Mouse (Mus musculus) MEL (cell line): ENCODE data around the gene Cadm4. TPM values are rescaled to one million over a fixed set of nuclear protein-coding genes. Genes with fewer than 3 reads are reported as not detected.

Experiments used
- DNase-seq: peaks from one replicate; pipeline ENCODE4 v3.0.0; 2011; ENCODE audit warnings: low read depth, low spot score
- H3K27ac ChIP-seq: 2 replicates; pipeline ENCODE4 v1.5.1; 2012; ENCODE audit warnings: low read depth, mild to moderate bottlenecking, control low read depth, low read length, moderate library complexity; ENCODE audit not compliant: control insufficient read depth
- H3K27me3 ChIP-seq, 2 experiments: fragments of 150-350 bp in 1 of 2; sonication (generic) in 1 of 2; 2 replicates each; pipeline ENCODE4 v1.6.1; 2012; ENCODE audit warnings: low read length in 2 of 2, mild to moderate bottlenecking in 2 of 2, improper control_type of control experiment in 1 of 2, moderate library complexity in 1 of 2; ENCODE audit not compliant: insufficient read depth in 2 of 2, control insufficient read depth in 1 of 2
- H3K36me3 ChIP-seq, 2 experiments: 2 replicates each; pipeline ENCODE4 v1.6.1; 2012 to 2014; ENCODE audit warnings: low read length in 2 of 2, improper control_type of control experiment in 1 of 2, inconsistent platforms in 1 of 2, mild to moderate bottlenecking in 1 of 2; ENCODE audit not compliant: insufficient read depth in 2 of 2, control insufficient read depth in 1 of 2
- H3K4me1 ChIP-seq, 2 experiments: fragments of 150-350 bp in 1 of 2; sonication (generic) in 1 of 2; 2 replicates each; pipeline ENCODE4 v1.6.1; 2012; ENCODE audit warnings: low read length in 2 of 2, improper control_type of control experiment in 1 of 2, mild to moderate bottlenecking in 1 of 2; ENCODE audit not compliant: insufficient read depth in 2 of 2, control insufficient read depth in 1 of 2
- H3K4me3 ChIP-seq, 2 experiments: fragments of 150-350 bp in 1 of 2; sonication (generic) in 1 of 2; 2 replicates each; pipeline ENCODE4 v1.5.1; 2012; ENCODE audit warnings: low read depth in 2 of 2, low read length in 2 of 2, mild to moderate bottlenecking in 2 of 2, moderate library complexity in 2 of 2, control low read depth in 1 of 2, improper control_type of control experiment in 1 of 2; ENCODE audit not compliant: control insufficient read depth in 1 of 2, insufficient read depth in 1 of 2
- H3K79me2 ChIP-seq: 2 replicates; pipeline ENCODE4 v1.6.1; 2012; ENCODE audit warnings: mild to moderate bottlenecking, low read length, moderate library complexity; ENCODE audit not compliant: control insufficient read depth, poor library complexity, insufficient read depth
- H3K9ac ChIP-seq: 2 replicates; pipeline ENCODE4 v1.6.1; 2012; ENCODE audit warnings: low read depth, mild to moderate bottlenecking, control low read depth, low read length, moderate library complexity; ENCODE audit not compliant: control insufficient read depth, poor library complexity, severe bottlenecking
- H3K9me3 ChIP-seq: fragments of 150-350 bp; sonication (generic); replicated peaks from 2 replicates; pipeline ENCODE4 v1.6.1; 2012; ENCODE audit warnings: mild to moderate bottlenecking, low read length, improper control_type of control experiment, moderate library complexity; ENCODE audit not compliant: insufficient read depth
- CHD1 ChIP-seq: IDR thresholded peaks from 2 replicates; pipeline ENCODE4 v1.6.1; 2012; ENCODE audit warnings: low read depth, mild to moderate bottlenecking, inconsistent platforms, low read length, improper control_type of control experiment
- CHD2 ChIP-seq: IDR thresholded peaks from 2 replicates; pipeline ENCODE4 v1.6.1; 2011; ENCODE audit warnings: low read length, improper control_type of control experiment
- ELF1 ChIP-seq: IDR thresholded peaks from 2 replicates; pipeline ENCODE4 v1.6.1; 2014; ENCODE audit warnings: low read depth, mild to moderate bottlenecking, inconsistent platforms, low read length, improper control_type of control experiment, moderate library complexity
- JUND ChIP-seq: IDR thresholded peaks from 2 replicates; pipeline ENCODE4 v1.6.1; 2011; ENCODE audit warnings: low read depth, mild to moderate bottlenecking, improper control_type of control experiment, low read length
- MAZ ChIP-seq: IDR thresholded peaks from 2 replicates; pipeline ENCODE4 v1.6.1; 2012; ENCODE audit warnings: low read depth, mild to moderate bottlenecking, inconsistent platforms, low read length, improper control_type of control experiment
- MXI1 ChIP-seq: IDR thresholded peaks from 2 replicates; pipeline ENCODE4 v1.6.1; 2011; ENCODE audit warnings: mild to moderate bottlenecking, low read depth, low read length, improper control_type of control experiment
- MYB ChIP-seq: IDR thresholded peaks from 2 replicates; pipeline ENCODE4 v1.6.1; 2011; ENCODE audit warnings: mild to moderate bottlenecking, low read depth, low read length, improper control_type of control experiment
- MYC ChIP-seq: IDR thresholded peaks from 2 replicates; pipeline ENCODE4 v1.6.1; 2011; ENCODE audit warnings: low read depth, mild to moderate bottlenecking, low read length, improper control_type of control experiment, moderate library complexity
- NELFE ChIP-seq: IDR thresholded peaks from 2 replicates; pipeline ENCODE4 v1.6.1; 2011; ENCODE audit warnings: low read depth, low read length, improper control_type of control experiment
- POLR2AphosphoS2 ChIP-seq: IDR thresholded peaks from 2 replicates; pipeline ENCODE4 v1.6.1; 2011; ENCODE audit warnings: low read length, improper control_type of control experiment
- POLR2AphosphoS5 ChIP-seq: IDR thresholded peaks from 2 replicates; pipeline ENCODE4 v1.6.1; 2012; ENCODE audit warnings: low read depth, borderline replicate concordance, mild to moderate bottlenecking, inconsistent platforms, low read length, moderate library complexity, mixed read lengths
- RCOR1 ChIP-seq: IDR thresholded peaks from 2 replicates; pipeline ENCODE4 v1.6.1; 2012; ENCODE audit warnings: low read depth, mild to moderate bottlenecking, inconsistent platforms, low read length, improper control_type of control experiment
- SMC3 ChIP-seq: IDR thresholded peaks from 2 replicates; pipeline ENCODE4 v1.6.1; 2011; ENCODE audit warnings: low read depth, low read length, improper control_type of control experiment
- TAL1 ChIP-seq: IDR thresholded peaks from 2 replicates; pipeline ENCODE4 v1.6.1; 2012; ENCODE audit warnings: mild to moderate bottlenecking, inconsistent platforms, low read length, moderate library complexity, mixed read lengths
- TCF12 ChIP-seq: IDR thresholded peaks from 2 replicates; pipeline ENCODE4 v1.6.1; 2014; ENCODE audit warnings: low read depth, mild to moderate bottlenecking, inconsistent platforms, low read length, improper control_type of control experiment, moderate library complexity
- UBTF ChIP-seq: IDR thresholded peaks from 2 replicates; pipeline ENCODE4 v1.6.1; 2012; ENCODE audit warnings: low read depth, mild to moderate bottlenecking, inconsistent platforms, low read length, improper control_type of control experiment, moderate library complexity, borderline replicate concordance; ENCODE audit not compliant: insufficient read depth
- USF1 ChIP-seq: IDR thresholded peaks from 2 replicates; pipeline ENCODE4 v1.6.1; 2014; ENCODE audit warnings: low read depth, mild to moderate bottlenecking, inconsistent platforms, low read length, improper control_type of control experiment, moderate library complexity
- USF2 ChIP-seq, 2 experiments: IDR thresholded peaks; 2 replicates each; pipeline ENCODE4 v1.6.1; 2011 to 2012; ENCODE audit warnings: improper control_type of control experiment in 2 of 2, low read length in 2 of 2, borderline replicate concordance in 1 of 2, inconsistent platforms in 1 of 2, low read depth in 1 of 2, mild to moderate bottlenecking in 1 of 2; ENCODE audit not compliant: insufficient read depth in 1 of 2
- ZKSCAN1 ChIP-seq: IDR thresholded peaks from 2 replicates; pipeline ENCODE4 v1.6.1; 2012; ENCODE audit warnings: low read depth, mild to moderate bottlenecking, inconsistent platforms, low read length, improper control_type of control experiment, moderate library complexity
- ZNF384 ChIP-seq: IDR thresholded peaks from 2 replicates; pipeline ENCODE4 v1.6.1; 2012; ENCODE audit warnings: low read depth, mild to moderate bottlenecking, inconsistent platforms, low read length, improper control_type of control experiment
- polyA plus RNA-seq, 2 experiments: library from polyadenylated mRNA; stranded (reverse) in 1 of 2; unstranded in 1 of 2; fragments of >175 nt in 1 of 2; fragments of >200 nt in 1 of 2; gene quantifications; 2 replicates each; pipeline versions ENCODE4 v1.2.1 to v1.2.4; 2012; ENCODE audit warnings: low replicate concordance in 2 of 2, low read depth in 1 of 2; ENCODE audit not compliant: insufficient read length in 2 of 2, insufficient read depth in 1 of 2, missing spikeins in 1 of 2
- total RNA-seq: library from RNA; depleted of rRNA; stranded (reverse); fragments of 300-350 nt; gene quantifications from 2 replicates; pipeline ENCODE4 v1.2.3, GENCODE M21; 2012

The Cadm4 gene
- total and polyA plus RNA-seq, 3 experiments: 0.12 to 0.38 TPM; not detected in 1

DNA sequence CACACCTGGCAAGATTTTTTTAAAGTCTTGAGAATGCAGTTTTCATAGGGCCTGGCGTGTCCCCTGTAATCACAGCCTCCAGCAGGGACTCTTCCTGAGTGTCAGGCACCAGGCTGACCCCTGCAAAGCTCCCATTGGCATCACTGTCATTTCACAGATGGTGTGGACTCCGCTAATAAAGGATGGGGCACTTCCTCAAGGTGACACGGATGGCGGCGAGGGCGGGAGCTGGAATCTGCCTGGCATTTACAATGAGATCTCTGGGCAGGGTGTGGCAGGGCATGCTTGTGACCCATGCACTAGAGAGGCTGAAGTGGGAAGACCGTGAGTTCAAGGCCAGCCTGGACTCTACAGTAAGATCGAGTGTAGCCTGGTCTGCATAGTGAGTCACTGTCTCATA lies 6.5 kb downstream of the Cadm4 start:
- DNase-seq: no peak
- Histone ChIP-seq H3K27me3 (peaks cover 2 to 8% of the 10 kb centered on the region in 2 experiments; a peak in 3 of 4 replicates), H3K9me3 (no peaks in the 10 kb centered on the region), H3K79me2 (no peaks in the 10 kb centered on the region), H3K9ac (no peak overlapping the region), H3K36me3 (no peaks in the 10 kb centered on the region), H3K4me3 (no peak overlapping the region), H3K4me1 (no peaks in the 10 kb centered on the region), H3K27ac (no peak overlapping the region)
- no peak for TF ChIP-seq ZNF384
- no peak for TF ChIP-seq UBTF
- no peak for TF ChIP-seq CHD2
- TF ChIP-seq USF1: no peak
- no peak for TF ChIP-seq USF2 (IDR thresholded peaks at IDR 0.05; ENCODE audit: borderline replicate concordance in 1 of 2, insufficient read depth in 1 of 2, low read depth in 1 of 2, low read length in 2 of 2)
- no peak for TF ChIP-seq POLR2AphosphoS5
- TF ChIP-seq MAZ: no peak
- no peak for TF ChIP-seq POLR2AphosphoS2
- TF ChIP-seq NELFE: no peak
- TF ChIP-seq ZKSCAN1: no peak
- TF ChIP-seq JUND: no peak
- TF ChIP-seq TCF12: no peak
- no peak for TF ChIP-seq SMC3
- TF ChIP-seq TAL1: no peak
- no peak for TF ChIP-seq ELF1
- no peak for TF ChIP-seq MYB
- TF ChIP-seq CHD1: no peak
- TF ChIP-seq RCOR1: no peak
- TF ChIP-seq MXI1: no peak

DNA sequence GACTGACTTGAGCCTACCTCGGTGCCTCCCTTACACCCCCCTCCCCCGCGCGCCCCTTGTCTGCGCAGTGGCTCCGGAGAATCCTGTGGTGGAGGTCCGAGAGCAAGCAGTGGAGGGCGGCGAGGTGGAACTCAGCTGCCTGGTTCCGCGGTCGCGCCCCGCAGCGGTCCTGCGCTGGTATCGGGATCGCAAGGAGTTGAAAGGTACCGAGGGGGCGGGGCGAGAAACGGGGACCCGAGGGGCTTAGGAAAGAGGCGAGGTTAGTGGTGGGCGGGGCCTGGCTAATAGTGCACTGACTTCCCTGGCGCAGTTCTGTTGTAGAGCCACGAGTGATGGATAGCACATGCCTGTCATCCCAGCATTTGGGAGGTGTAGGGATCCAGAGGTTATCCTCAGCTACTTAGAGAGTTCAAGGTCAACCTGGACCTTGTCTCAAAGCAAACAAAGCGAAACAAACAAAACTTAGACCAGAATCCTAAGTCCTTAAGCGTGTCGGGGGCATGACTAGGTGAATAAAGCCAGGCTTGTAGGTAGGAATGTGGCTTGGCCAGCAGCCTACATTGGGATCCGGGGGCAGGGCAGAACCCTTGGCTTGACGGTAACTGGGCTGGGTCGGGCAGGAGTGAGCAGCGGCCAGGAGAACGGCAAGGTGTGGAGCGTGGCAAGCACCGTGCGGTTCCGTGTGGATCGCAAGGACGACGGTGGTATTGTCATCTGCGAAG lies 18.2 kb downstream of the Cadm4 start:
- no peaks in the 10 kb centered on the region for H3K4me1 ChIP-seq
- no peak overlapping the region for H3K9ac ChIP-seq
- no peak overlapping the region for H3K4me3 ChIP-seq
- no peak for DNase-seq
- H3K9me3 ChIP-seq: no peaks in the 10 kb centered on the region
- H3K27me3 ChIP-seq: no peaks in the 10 kb centered on the region
- no peak overlapping the region for H3K27ac ChIP-seq
- TF ChIP-seq POLR2AphosphoS5: no peak
- TF ChIP-seq MYC: no peak
- H3K79me2 ChIP-seq: no peaks in the 10 kb centered on the region
- H3K36me3 ChIP-seq: no peaks in the 10 kb centered on the region
